Mouse (Mus musculus) erythroblast, embryonic 14.5 days (primary cell): Measurements from ENCODE around the gene Tbx10.

Experiments
- GATA1 ChIP-seq: IDR thresholded peaks from 2 replicates; pipeline ENCODE4 v1.6.1; 2012; ENCODE audit warnings: low read length, inconsistent platforms, mixed read lengths
- TAL1 ChIP-seq: IDR thresholded peaks from 3 replicates; pipeline ENCODE4 v1.6.1; 2012; ENCODE audit warnings: low read length, inconsistent platforms, mixed read lengths

DNA sequence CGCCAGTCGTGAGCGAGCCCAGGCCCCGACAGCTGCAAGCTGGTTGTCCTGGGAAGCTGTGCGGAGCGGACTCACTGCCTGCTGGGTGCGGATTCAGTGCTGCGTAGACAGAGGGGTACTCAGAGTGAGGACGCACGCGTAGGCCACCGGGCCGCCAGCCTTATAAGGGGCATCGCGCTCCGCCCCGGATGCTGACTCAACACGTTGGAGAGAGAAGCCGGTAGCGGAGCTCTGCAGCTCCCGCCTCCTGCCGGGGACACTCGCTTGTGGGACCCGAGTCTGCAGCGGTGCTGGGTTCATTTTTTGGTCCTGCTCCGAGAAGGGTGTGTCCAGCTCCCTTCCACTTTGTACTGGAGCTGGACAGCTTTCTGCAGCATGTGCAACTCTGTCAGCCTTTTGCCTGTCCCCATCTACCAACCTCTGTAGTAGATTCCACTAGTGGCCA, 45.3 kb downstream of the Tbx10 start, which contains the start of gene Gstp1:
- no peak for TF ChIP-seq GATA1
- no peak for TF ChIP-seq TAL1
